Mouse (Mus musculus) midbrain, embryonic 14.5 days (tissue): ENCODE results near the gene Nmnat1. TPM values are rescaled to one million over a fixed set of nuclear protein-coding genes. Genes with fewer than 3 reads are reported as not detected.

ENCODE experiments used
- ATAC-seq: fragments of 200-750 bp; cut with Nextera tagmentation; 2 replicates; pipeline ENCODE4 v1.8.0; 2017; ENCODE audit warnings: moderate number of reproducible peaks, moderate library complexity; ENCODE audit not compliant: low FRiP score, low TSS enrichment
- DNase-seq: peaks from one replicate; pipeline ENCODE4 v3.0.0-alpha.2; 2015
- H3K27ac ChIP-seq: fragments of 300-500 bp; sonication (generic); replicated peaks from 2 replicates; pipeline ENCODE4 v1.5.1; 2014; ENCODE audit warnings: mild to moderate bottlenecking, low read depth, low read length, moderate library complexity
- H3K27me3 ChIP-seq: fragments of 300-500 bp; sonication (generic); 2 replicates; pipeline ENCODE4 v1.6.1; 2014; ENCODE audit warnings: low read length, control low read depth, mixed read lengths; ENCODE audit not compliant: control insufficient read depth, insufficient read depth
- H3K36me3 ChIP-seq: fragments of 300-500 bp; sonication (generic); 2 replicates; pipeline ENCODE4 v1.6.1; 2014; ENCODE audit warnings: low read length, control low read depth; ENCODE audit not compliant: control insufficient read depth, insufficient read depth
- H3K4me1 ChIP-seq: fragments of 300-500 bp; sonication (generic); 2 replicates; pipeline ENCODE4 v1.6.1; 2014; ENCODE audit warnings: mild to moderate bottlenecking, antibody characterized with exemption, low read length, control low read depth; ENCODE audit not compliant: control insufficient read depth, insufficient read depth
- H3K4me2 ChIP-seq: fragments of 300-500 bp; sonication (generic); 2 replicates; pipeline ENCODE4 v1.6.1; 2014; ENCODE audit warnings: mild to moderate bottlenecking, low read length, moderate library complexity
- H3K4me3 ChIP-seq: fragments of 300-500 bp; sonication (generic); replicated peaks from 2 replicates; pipeline ENCODE4 v1.5.1; 2014; ENCODE audit warnings: low read depth, low read length
- H3K9ac ChIP-seq: fragments of 300-500 bp; sonication (generic); replicated peaks from 2 replicates; pipeline ENCODE4 v1.6.1; 2014; ENCODE audit warnings: mild to moderate bottlenecking, low read length, moderate library complexity
- H3K9me3 ChIP-seq: fragments of 300-500 bp; sonication (generic); 2 replicates; pipeline ENCODE4 v1.6.1; 2016; ENCODE audit warnings: low read length, control low read depth, mixed read lengths; ENCODE audit not compliant: control insufficient read depth
- WGBS: fragments of 180-500 bp; shearing (Covaris S2); extraction: QIAGEN DNeasy Blood & Tissue Kit; methylation state at CpG from one replicate; pipeline ENCODE4 v1.1.7; 2014; 5-methylcytosine and 5-hydroxymethylcytosine counted together
- polyA plus RNA-seq: library from polyadenylated mRNA; unstranded; fragments of >200 nt; fragmentation: Nextera tagmentation; extraction: Ambion mirVana; gene quantifications from 2 replicates; pipeline ENCODE4 v1.2.1, GENCODE M21; 2014

Gene Nmnat1
- polyA plus RNA-seq, 1 experiment from 2014 or later = 9.4 TPM

DNA sequence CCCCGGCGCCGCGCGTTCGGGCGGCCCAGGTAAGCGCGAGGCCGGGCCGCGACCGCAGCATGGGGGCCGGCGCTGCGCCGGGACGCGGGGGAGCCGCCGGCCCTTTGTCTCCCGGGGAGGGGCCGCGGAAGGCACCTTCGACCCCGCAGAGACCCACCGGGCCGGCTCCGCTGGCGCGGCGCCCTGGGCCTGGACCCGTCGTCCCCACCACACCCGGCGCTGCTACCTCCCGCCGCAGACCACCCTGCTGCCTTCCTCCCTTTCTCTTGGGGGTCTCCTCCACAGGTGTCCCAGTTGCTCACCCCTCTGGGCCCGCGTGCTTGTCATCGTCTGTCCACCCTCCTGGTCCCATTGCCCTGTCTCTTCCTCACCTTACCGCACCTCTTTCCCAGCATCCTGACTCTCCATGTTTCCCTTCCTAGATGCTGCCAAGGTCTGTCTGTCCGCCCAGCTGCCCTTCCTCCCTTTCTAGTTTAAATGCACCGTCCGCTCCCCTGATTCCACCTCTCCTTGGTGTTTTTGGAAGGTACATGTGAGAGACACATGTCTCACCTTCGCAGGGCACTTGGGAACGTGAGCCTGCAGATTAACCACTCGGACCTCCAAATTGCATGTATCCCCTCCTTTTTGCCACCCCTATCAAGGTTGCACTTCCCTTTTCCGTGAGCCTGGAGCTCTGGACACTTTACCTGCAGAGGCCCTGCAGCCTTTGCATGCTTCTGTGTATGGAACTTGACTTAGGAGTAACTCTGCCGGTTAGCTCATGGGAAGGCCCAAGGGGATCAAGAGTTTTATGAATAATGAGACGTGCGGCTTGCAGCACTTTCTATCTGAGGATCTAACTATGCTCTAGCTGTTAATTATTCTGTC is 33.6 kb upstream of the Nmnat1 start:
- peak; percentile 35 for DNase-seq
- ATAC-seq = peak; percentile 35; the same call in 1 of the 2 replicates

DNA sequence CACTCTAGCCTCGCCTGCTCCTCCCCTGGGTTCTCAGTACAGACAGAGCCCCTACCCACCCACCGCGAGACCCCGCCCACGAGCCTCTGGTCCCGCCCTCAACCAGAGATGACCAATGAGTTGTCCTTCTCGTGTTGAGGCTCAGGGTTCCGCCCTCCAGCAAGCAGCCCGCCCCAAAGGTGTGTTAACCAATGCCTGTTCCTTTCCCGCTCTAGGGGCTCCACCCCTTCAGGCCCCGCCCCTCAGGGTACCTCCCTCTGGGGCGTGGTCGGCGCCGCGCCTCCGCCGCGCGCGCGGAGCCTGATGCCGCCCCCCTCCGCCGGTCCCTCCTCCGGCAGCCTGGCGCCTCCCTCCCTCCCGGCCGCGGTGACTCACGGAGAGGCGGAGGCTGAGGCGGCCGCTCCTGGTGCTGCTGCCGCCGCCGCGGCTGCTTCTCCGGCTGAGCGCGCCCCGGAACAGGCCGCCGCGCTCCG is 32.9 kb upstream of the Nmnat1 start, which contains the start of gene Ctnnbip1:
Ctnnbip1 (plus strand) TSS at position 369 of the 473 bp plus-strand sequence.
- Histone ChIP-seq H3K9me3 (no peaks in the 10 kb centered on the region), H3K36me3 (no peaks in the 10 kb centered on the region), H3K27me3 (no peaks in the 10 kb centered on the region), H3K4me2 (peak within 1 kb of the TSS; percentile 66), H3K4me1 (peaks cover 9% of the 10 kb centered on the region), H3K4me3 (peak within 1 kb of the TSS; percentile 75), H3K9ac (peak within 1 kb of the TSS; percentile 90), H3K27ac (peak within 1 kb of the TSS; percentile 45; the same call in 1 of the 2 replicates)
- DNase-seq = peak; percentile 97
- WGBS = 0% methylated on average over 32 of the region's 46 CpGs
- peak; percentile 99 for ATAC-seq

More for the DNA sequence above, 33.6 kb upstream of the Nmnat1 start:
- Histone ChIP-seq H3K9ac (peak overlapping the region; percentile 90), H3K9me3 (no peaks in the 10 kb centered on the region), H3K27ac (peak overlapping the region; percentile 45; the same call in 1 of the 2 replicates), H3K4me2 (peak overlapping the region; percentile 66), H3K4me1 (peaks cover 9% of the 10 kb centered on the region), H3K36me3 (no peaks in the 10 kb centered on the region), H3K27me3 (no peaks in the 10 kb centered on the region), H3K4me3 (peak overlapping the region; percentile 75)
- 2% methylated on average over 46 of the region's 52 CpGs for WGBS

DNA sequence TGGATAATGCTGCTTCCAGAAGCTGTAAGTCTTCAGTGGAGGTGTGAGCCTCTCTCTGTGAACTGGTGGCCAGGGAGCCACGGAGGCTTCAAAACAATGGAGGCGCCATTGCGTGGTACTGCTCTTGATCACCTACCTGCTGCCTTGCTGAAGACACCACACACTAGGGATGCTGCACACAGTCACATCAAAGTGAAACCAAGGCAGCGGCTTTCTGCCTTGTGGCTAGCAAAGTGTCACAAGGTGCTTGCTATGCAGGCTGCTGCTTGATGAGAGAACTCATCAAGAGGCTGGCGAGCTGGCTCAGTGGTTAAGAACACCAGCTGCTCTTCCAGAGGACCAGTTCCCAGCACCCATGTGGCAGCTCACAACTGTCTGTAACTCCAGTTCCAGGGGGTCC is 30.7 kb upstream of the Nmnat1 start:
- Histone ChIP-seq H3K27me3 (no peaks in the 10 kb centered on the region), H3K4me2 (no peak overlapping the region), H3K9me3 (no peaks in the 10 kb centered on the region), H3K9ac (no peak overlapping the region), H3K27ac (no peak overlapping the region), H3K36me3 (no peaks in the 10 kb centered on the region), H3K4me1 (peaks cover 9% of the 10 kb centered on the region), H3K4me3 (no peak overlapping the region)
- 86% methylated on average over 5 of the region's 5 CpGs for WGBS
- ATAC-seq = no peak
- no peak for DNase-seq

DNA sequence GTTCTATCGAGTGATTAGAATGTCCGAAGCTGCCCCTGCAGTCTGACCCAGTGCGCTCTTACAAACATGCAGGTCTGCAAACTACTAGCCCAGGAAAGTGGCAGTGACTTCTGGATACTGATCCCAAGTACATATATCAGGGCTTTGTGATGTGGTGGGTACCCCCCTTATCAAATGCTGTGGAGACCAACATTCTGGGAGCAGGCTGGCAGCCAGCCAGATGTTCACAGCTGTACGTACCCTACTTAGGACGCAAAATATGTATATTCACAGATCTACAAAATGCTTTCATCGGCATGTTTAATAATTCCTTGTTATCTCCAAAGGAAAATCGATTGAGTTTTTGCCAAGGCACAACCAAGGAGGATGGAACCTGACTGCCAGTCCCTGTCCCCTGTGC is 27.1 kb upstream of the Nmnat1 start:
- no peak for ATAC-seq

DNA sequence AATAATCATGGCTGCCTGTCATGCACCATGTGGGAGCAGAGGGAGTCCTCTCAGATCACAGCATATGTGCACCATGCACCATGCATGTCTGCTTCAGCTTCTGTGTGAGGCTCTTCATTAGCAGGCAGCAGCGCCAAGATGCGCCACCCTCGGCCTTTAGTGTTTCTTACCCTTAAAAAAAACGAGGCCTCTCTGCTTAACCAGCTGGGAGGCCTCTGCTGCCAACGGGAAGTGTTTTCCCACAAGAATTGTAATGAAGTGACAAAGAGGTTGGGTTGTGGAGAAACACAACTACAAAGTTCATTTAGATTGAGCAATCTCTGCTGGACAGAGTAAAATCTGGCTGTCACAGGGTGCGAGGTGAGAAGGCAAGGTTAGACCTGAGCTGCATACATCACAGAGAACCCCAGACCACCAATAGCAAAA is 26.2 kb upstream of the Nmnat1 start:
- H3K4me1 ChIP-seq = no peaks in the 10 kb centered on the region
- H3K27ac ChIP-seq = peak overlapping the region; percentile 43
- H3K9ac ChIP-seq = no peak overlapping the region
- no peaks in the 10 kb centered on the region for H3K9me3 ChIP-seq
- ATAC-seq = peak; percentile 53; the same call in 1 of the 2 replicates
- peak; percentile 32 for DNase-seq
- 41% methylated on average over 6 of the region's 6 CpGs for WGBS
- H3K4me3 ChIP-seq = no peak overlapping the region
- H3K4me2 ChIP-seq = no peak overlapping the region
- H3K36me3 ChIP-seq = no peaks in the 10 kb centered on the region
- no peaks in the 10 kb centered on the region for H3K27me3 ChIP-seq

More for the DNA sequence above, 27.1 kb upstream of the Nmnat1 start:
- peak; percentile 16 for DNase-seq
- no peaks in the 10 kb centered on the region for H3K27me3 ChIP-seq
- H3K36me3 ChIP-seq = no peaks in the 10 kb centered on the region
- no peaks in the 10 kb centered on the region for H3K4me1 ChIP-seq
- no peak overlapping the region for H3K27ac ChIP-seq
- H3K4me3 ChIP-seq = no peak overlapping the region
- H3K9me3 ChIP-seq = no peaks in the 10 kb centered on the region
- 80% methylated on average over 7 of the region's 7 CpGs for WGBS
- no peak overlapping the region for H3K9ac ChIP-seq
- H3K4me2 ChIP-seq = no peak overlapping the region

DNA sequence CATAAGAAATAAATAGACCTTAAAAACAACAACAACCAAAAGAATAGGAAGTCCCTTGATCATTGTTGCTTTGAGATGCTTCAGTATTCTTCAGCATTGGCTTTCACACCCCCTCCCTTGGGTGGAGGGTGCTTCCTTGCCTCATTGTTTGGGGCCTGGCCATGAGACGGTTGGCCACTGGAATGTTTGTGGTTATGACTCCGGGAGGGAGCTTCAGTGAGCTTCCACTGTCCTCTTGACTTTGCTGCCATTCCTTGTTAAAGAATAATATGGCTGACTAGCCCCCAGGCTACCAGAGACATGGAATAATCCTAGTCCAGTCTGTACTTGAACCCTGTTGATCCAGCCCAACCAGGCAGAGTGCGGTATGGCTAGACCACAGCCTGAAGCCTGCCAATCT is 21.9 kb upstream of the Nmnat1 start:
- Histone ChIP-seq H3K4me2 (no peak overlapping the region), H3K27me3 (no peaks in the 10 kb centered on the region), H3K4me1 (no peaks in the 10 kb centered on the region), H3K27ac (no peak overlapping the region), H3K9me3 (no peaks in the 10 kb centered on the region), H3K4me3 (no peak overlapping the region), H3K9ac (no peak overlapping the region), H3K36me3 (no peaks in the 10 kb centered on the region)
- 89% methylated on average over 3 of the region's 3 CpGs for WGBS
- ATAC-seq (no peak), DNase-seq (no peak)

DNA sequence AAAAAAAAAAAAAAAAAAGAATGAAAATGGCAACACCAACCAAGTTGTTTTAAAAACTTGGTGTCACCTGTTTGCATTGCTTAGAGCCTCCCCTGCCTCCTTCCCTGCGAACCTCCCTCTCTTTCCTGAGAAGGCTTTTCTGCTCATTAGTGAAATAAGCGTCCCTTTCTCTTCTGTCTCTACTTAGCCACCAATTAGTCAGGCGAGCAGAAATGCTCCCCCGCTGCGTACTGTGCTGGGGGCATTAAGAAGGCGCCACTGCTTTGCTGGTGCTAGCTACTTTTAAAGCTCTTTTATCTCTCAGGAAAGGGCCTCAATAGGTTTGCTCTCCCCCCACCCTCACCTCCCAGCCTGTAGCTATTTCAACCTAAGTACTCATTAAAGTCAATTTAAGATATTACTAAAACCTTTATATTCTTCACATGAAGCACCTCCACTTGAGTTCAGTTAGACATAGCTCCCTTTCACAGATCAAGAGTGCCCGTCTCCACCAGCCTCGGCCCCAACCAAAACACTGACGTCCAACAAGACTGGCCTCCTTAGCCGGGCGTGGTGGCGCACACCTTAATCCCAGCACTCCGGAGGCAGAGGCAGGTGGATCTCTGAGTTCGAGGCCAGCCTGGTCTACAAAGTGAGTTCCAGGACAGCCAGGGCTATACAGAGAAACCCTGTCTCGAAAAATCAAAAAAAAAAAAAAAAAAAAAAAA is 20.4 kb upstream of the Nmnat1 start:
- Histone ChIP-seq H3K4me2 (no peak overlapping the region), H3K36me3 (peaks cover 10% of the 10 kb centered on the region), H3K4me1 (no peaks in the 10 kb centered on the region), H3K9ac (no peak overlapping the region), H3K4me3 (no peak overlapping the region), H3K27me3 (no peaks in the 10 kb centered on the region), H3K9me3 (no peaks in the 10 kb centered on the region), H3K27ac (no peak overlapping the region)
- DNase-seq (peak; percentile 52), ATAC-seq (no peak)
- WGBS = 64% methylated on average over 14 of the region's 15 CpGs

DNA sequence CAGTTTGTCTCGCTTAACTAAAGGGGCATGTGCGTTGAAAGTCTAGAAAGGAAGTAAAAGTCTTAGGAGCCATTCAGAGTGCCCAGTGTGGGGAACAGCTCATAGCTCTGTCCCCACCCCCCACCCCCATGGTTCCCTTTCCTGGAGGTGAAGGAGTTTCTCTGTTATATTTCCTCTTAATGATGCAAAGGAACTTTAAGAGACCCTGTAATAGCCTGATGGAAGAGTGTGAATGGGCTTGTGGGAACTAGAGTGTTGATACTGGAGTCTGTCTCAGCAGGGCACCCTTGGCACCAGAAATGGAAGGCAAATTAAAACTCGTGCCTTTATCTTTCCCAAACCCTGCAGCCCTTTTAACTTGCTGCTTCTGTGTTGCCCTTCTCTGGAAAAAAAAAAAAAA is 19.9 kb upstream of the Nmnat1 start:
- Histone ChIP-seq H3K27ac (no peak overlapping the region), H3K4me3 (no peak overlapping the region), H3K9ac (no peak overlapping the region), H3K36me3 (peaks cover 14% of the 10 kb centered on the region), H3K27me3 (no peaks in the 10 kb centered on the region), H3K9me3 (no peaks in the 10 kb centered on the region), H3K4me2 (no peak overlapping the region), H3K4me1 (no peaks in the 10 kb centered on the region)
- DNase-seq (no peak), ATAC-seq (no peak)
- WGBS = 35% methylated on average over 3 of the region's 3 CpGs
